Mouse (Mus musculus): ENCODE data around the gene Fam229a. TPM values are rescaled to one million over a fixed set of nuclear protein-coding genes. Genes with fewer than 3 reads are reported as not detected.

The Fam229a gene
- total and polyA plus RNA-seq, 2 experiments from 2014 or later: 3.1 to 3.9 TPM

DNA sequence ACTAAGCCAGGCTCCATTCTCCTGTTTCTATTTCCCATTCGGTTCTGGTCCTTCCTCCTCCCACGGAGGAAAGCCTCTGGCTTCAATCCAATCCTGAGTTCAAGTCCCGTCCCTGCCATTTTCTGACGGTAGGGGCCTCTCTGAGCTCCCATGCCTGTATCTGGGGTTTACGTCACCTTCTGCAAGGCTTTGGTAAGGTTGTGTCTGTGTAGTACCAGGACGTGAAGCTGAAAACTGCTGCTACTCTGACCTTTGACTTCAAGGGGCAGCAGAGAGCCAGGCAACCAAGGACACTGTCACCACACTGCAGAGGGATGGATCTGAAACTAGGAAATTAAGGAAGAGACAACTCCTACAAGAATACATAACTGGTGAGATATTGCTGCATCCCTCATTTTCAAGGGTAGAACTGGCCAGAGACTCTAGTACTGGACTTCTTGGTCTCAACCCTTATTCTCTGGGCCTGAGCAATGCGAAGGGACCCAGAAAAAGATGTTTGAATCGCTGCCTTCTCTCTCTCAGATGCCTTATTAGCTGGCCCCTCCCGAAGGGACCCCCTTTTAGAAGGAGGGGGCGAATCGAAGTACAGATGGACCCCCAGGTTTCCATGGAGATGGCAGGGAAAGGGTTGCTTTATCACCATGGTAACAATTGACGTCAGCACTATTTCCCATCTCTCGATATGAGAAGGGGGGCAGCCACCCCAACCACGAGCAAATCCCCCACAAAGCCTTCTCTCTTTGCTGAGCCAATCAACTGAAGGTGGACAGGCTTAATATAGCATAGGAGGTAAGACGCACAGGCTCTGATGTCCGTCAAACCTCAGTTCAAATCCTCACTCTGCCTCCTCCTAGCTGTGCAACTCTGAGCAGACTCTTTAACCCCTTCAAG lies 4.9 kb downstream of the Fam229a start:
- 13% methylated on average over 16 of the region's 16 CpGs for WGBS
- peak; percentile 91 for DNase-seq (ENCODE audit: low spot score)

DNA sequence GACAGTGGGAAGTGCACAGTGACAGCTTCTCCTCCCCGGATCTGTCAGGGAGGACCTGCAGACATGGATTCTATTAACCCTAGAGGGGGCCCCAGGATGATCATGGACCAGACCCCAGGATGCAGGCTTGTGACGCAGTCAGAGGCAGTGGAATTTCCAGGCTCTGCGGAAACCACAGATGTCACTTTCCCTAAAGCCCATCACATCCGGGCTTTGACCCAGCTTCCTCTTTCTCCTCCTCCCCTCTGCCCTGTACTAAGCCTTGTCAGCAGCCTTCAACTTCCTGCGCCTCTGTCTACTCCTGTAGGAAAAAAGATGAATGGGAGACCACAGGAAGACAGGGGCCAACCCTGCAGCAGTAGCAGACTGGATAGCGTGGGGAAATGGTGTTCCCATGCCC lies 5.6 kb downstream of the Fam229a start:
- peak overlapping the region; percentile 40 for H3K9ac ChIP-seq (replicated peaks; ENCODE audit: low read length)
- DNase-seq (ENCODE audit: low spot score) (no peak), ATAC-seq (no peak)
- H3K4me2 ChIP-seq (ENCODE audit: low read depth, low read length): peak overlapping the region; percentile 34
- no peaks in the 10 kb centered on the region for H3K27me3 ChIP-seq (ENCODE audit: insufficient read depth, low read length)
- H3K4me1 ChIP-seq (ENCODE audit: insufficient read depth, low read length): peaks cover 13% of the 10 kb centered on the region; the same call in 1 of the 2 replicates
- no peaks in the 10 kb centered on the region for H3K36me3 ChIP-seq (ENCODE audit: insufficient read depth, low read length)
- H3K4me3 ChIP-seq (ENCODE audit: low read length): no peak overlapping the region
- 15% methylated on average over 6 of the region's 6 CpGs for WGBS
- peak overlapping the region; percentile 82 for H3K27ac ChIP-seq
- no peaks in the 10 kb centered on the region for H3K9me3 ChIP-seq (ENCODE audit: low read length)
- TF ChIP-seq CTCF (IDR thresholded peaks at IDR 0.05; ENCODE audit: low read depth): no peak

More for the DNA sequence above, 4.9 kb downstream of the Fam229a start:
- Histone ChIP-seq H3K27ac (peak overlapping the region; percentile 82), H3K4me3 (ENCODE audit: low read length) (no peak overlapping the region), H3K27me3 (ENCODE audit: insufficient read depth, low read length) (no peaks in the 10 kb centered on the region), H3K9ac (replicated peaks; ENCODE audit: low read length) (peak overlapping the region; percentile 40; the same call in 1 of the 2 replicates), H3K9me3 (ENCODE audit: low read length) (no peaks in the 10 kb centered on the region), H3K36me3 (ENCODE audit: insufficient read depth, low read length) (no peaks in the 10 kb centered on the region), H3K4me2 (ENCODE audit: low read depth, low read length) (peak overlapping the region; percentile 34), H3K4me1 (ENCODE audit: insufficient read depth, low read length) (peaks cover 19% of the 10 kb centered on the region)
- TF ChIP-seq CTCF (IDR thresholded peaks at IDR 0.05; ENCODE audit: low read depth): peak; percentile 48; the same call in 1 of the 2 replicates
- peak; percentile 71 for ATAC-seq

DNA sequence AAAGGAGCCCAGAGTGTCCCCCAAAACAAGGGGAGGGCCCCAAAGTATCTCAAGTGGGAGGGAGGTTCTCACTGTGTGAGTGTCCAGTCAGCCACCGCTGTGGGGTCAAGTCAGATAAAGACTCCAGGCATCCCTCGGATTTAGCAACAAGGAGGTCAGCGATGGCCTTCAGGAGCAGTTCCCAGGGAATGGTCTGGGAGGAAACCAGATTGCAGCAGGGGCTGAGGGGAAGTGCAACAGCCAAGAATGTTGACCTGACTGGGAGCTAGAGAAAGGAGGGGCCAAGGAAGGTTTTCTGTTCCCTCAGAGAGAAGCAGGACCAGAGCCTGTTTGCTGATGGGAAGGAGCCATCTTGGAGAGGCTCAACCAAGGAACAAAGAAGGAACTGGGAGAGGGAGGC lies 8.0 kb downstream of the Fam229a start:
- Histone ChIP-seq H3K9me3 (ENCODE audit: low read length) (no peaks in the 10 kb centered on the region), H3K4me1 (ENCODE audit: insufficient read depth, low read length) (peaks cover 13% of the 10 kb centered on the region; the same call in 1 of the 2 replicates), H3K27me3 (ENCODE audit: insufficient read depth, low read length) (no peaks in the 10 kb centered on the region), H3K4me2 (ENCODE audit: low read depth, low read length) (no peak overlapping the region), H3K4me3 (ENCODE audit: low read length) (no peak overlapping the region), H3K9ac (replicated peaks; ENCODE audit: low read length) (no peak overlapping the region), H3K36me3 (ENCODE audit: insufficient read depth, low read length) (no peaks in the 10 kb centered on the region), H3K27ac (no peak overlapping the region)
- ATAC-seq (no peak), DNase-seq (ENCODE audit: low spot score) (no peak)
- 67% methylated on average over 3 of the region's 3 CpGs for WGBS
- no peak for TF ChIP-seq CTCF (IDR thresholded peaks at IDR 0.05; ENCODE audit: low read depth)

DNA sequence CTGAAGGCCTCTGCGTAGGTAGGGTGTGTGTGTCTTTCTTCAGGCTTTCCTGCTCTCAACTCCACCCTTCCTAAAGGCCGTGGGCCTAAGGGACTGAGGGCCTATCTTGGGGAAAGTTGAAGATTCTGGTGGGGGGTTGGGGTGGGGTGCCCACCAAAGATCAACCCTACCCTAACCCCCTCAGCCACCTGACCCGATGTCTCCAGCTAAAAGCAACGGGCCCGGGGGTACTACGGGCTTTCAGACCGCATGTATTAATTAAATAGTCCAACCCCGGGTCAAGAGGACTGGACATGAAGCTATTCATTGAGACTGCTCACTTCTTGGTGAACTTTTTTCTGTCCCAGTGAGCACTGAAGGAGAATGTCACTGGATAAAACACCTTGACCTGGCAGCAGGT lies 9.0 kb downstream of the Fam229a start:
- Histone ChIP-seq H3K9ac (replicated peaks; ENCODE audit: low read length) (no peak overlapping the region), H3K36me3 (ENCODE audit: insufficient read depth, low read length) (no peaks in the 10 kb centered on the region), H3K9me3 (ENCODE audit: low read length) (no peaks in the 10 kb centered on the region), H3K4me2 (ENCODE audit: low read depth, low read length) (peak overlapping the region; percentile 82), H3K27ac (peak overlapping the region; percentile 79), H3K4me1 (ENCODE audit: insufficient read depth, low read length) (peaks cover 13% of the 10 kb centered on the region; the same call in 1 of the 2 replicates), H3K4me3 (ENCODE audit: low read length) (peak overlapping the region; percentile 46; the same call in 1 of the 2 replicates), H3K27me3 (ENCODE audit: insufficient read depth, low read length) (no peaks in the 10 kb centered on the region)
- ATAC-seq (no peak), DNase-seq (ENCODE audit: low spot score) (no peak)
- TF ChIP-seq CTCF (IDR thresholded peaks at IDR 0.05; ENCODE audit: low read depth): no peak
- 76% methylated on average over 8 of the region's 8 CpGs for WGBS

DNA sequence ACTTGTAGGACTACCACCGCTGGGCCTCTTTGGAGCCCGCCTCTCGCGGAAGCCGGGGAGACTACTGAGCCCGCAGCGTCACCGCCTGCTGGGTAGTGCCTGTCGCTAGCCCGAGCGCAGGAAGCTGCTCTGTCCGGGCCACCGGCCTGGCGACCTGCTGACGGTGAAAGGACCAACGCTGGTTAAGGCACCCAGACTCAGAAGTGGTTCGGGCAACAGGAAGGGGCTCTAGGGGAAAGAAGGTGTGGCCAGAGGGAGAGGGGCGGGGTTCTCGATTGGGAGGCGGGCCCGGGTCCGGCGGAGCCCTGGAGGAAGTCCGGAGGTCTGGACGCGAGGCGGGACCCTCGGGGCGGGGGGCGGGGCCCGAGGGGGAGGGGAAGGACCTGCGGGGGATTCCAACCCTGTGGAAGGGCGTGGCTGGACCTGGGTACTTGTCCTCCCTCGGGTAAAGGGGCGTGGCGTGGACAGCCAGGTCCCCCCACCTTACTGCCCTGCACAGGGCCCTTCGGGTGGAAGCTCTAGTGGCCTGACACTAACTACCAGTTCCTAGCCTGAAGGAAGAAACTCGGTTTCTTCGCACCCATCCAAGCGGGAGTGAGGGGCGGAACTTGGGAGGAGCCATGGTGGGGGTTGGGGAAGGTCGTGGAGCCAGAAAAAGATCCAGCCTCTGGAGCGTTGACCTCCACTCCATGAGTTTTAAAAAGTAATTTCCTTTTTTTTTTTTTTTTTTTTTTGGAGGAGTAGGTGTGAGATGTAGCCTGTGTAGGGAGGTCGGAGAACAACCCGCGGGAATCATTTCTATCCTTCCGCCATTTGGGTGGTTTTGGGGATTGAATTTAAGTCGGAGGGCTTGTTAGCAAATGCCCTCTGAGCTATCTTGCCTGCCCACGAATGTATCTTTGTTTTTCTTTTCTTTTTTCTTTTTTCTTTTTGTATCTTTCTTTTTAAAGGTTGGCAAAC lies 9.9 kb downstream of the Fam229a start:
- TF ChIP-seq CTCF (IDR thresholded peaks at IDR 0.05; ENCODE audit: low read depth): peak; percentile 8; the same call in 1 of the 2 replicates
- 2% methylated on average over 42 of the region's 49 CpGs for WGBS
- peak overlapping the region; percentile 82 for H3K4me2 ChIP-seq (ENCODE audit: low read depth, low read length)
- peaks cover 11% of the 10 kb centered on the region; the same call in 1 of the 2 replicates for H3K4me1 ChIP-seq (ENCODE audit: insufficient read depth, low read length)
- H3K36me3 ChIP-seq (ENCODE audit: insufficient read depth, low read length): no peaks in the 10 kb centered on the region
- H3K27ac ChIP-seq: peak overlapping the region; percentile 79
- DNase-seq (ENCODE audit: low spot score) (peak; percentile 79), ATAC-seq (peak; percentile 83)
- peak overlapping the region; percentile 57 for H3K9ac ChIP-seq (replicated peaks; ENCODE audit: low read length)
- H3K9me3 ChIP-seq (ENCODE audit: low read length): no peaks in the 10 kb centered on the region
- peak overlapping the region; percentile 46 for H3K4me3 ChIP-seq (ENCODE audit: low read length)
- no peaks in the 10 kb centered on the region for H3K27me3 ChIP-seq (ENCODE audit: insufficient read depth, low read length)

DNA sequence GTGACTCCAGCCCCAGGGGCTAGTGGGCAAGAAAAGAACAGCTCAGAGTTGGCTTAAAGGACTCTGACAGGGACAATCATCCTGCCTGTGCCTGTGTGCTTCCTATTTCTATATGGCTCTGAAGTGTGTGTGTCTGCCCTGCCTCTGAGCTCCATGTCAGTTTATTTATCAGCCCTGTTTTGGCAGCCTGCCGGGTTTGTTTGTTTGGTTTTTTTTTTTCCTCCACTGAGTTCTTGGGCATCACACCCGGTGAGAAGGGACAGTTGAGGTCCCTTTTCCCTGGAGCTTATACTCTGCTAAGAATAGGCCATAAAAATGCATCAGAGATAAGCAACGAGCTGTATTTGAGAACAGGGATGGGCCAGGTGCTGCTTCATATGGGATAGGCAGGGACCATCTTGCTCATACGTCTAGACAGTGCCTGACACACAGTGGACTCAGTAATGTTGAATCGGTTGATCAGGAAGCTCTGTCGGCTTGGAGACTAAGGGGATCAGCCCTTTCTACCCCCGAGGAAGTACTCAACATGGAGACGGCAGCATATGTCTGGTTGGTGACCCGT lies 11.4 kb downstream of the Fam229a start:
- Histone ChIP-seq H3K27ac (no peak overlapping the region), H3K9ac (replicated peaks; ENCODE audit: low read length) (no peak overlapping the region), H3K4me1 (ENCODE audit: insufficient read depth, low read length) (no peaks in the 10 kb centered on the region), H3K9me3 (ENCODE audit: low read length) (no peaks in the 10 kb centered on the region), H3K27me3 (ENCODE audit: insufficient read depth, low read length) (no peaks in the 10 kb centered on the region), H3K4me3 (ENCODE audit: low read length) (no peak overlapping the region), H3K4me2 (ENCODE audit: low read depth, low read length) (no peak overlapping the region), H3K36me3 (ENCODE audit: insufficient read depth, low read length) (no peaks in the 10 kb centered on the region)
- DNase-seq (ENCODE audit: low spot score): no peak
- ATAC-seq: no peak
- no peak for TF ChIP-seq CTCF (IDR thresholded peaks at IDR 0.05; ENCODE audit: low read depth)
- 63% methylated on average over 9 of the region's 9 CpGs for WGBS

Measured in hindbrain, postnatal 0 days (tissue).